Mouse (Mus musculus) kidney, adult 2 months (tissue): ENCODE data around the gene Atg10.

Source experiments
- CTCF ChIP-seq: fragments of 200-500 bp; conservative IDR thresholded peaks from 2 replicates; pipeline ENCODE4 v1.5.1; 2011; ENCODE audit warnings: low read depth, mild to moderate bottlenecking, control low read depth, low read length, moderate library complexity, mixed read lengths; ENCODE audit not compliant: insufficient read depth, insufficient read length
- POLR2A ChIP-seq: fragments of 200-500 bp; IDR thresholded peaks from one replicate; pipeline ENCODE4 v1.6.1; 2011; ENCODE audit warnings: low read depth, low read length, control low read depth

GRCm38 (mm10) chr13:91128581-91128980, 95.2 kb downstream of the Atg10 start:
- TF ChIP-seq CTCF: no peak
- TF ChIP-seq POLR2A: no peak
